Mouse (Mus musculus) mouse trophoblast stem cell (cell line): Measurements from ENCODE around the gene Tmem151a.

Source experiments
- in situ Hi-C, 2 experiments: fragments of 300-500 bp; cut with MseI, MboI; formaldehyde crosslinking; loops; 2 replicates in 1 of 2; 3 replicates in 1 of 2; pipeline ENCODE4 v1.15.1; 2025

The Tmem151a gene

GRCm38 (mm10) chr19:5048138-5049056, 36.9 kb downstream of the Tmem151a start:
- in situ Hi-C loops = no loop called here

GRCm38 (mm10) chr19:5045531-5045930, 39.8 kb downstream of the Tmem151a start:
- in situ Hi-C loops = no loop called here

GRCm38 (mm10) chr19:5041588-5041987, 43.7 kb downstream of the Tmem151a start:
- in situ Hi-C loops = no loop called here

- in situ Hi-C loops = no loop called here
These were observed 44.3 kb downstream of the Tmem151a start, which contains the start of gene Brms1 for GRCm38 (mm10) chr19:5040862-5041523. Gene Brms1 (plus strand): TSS chr19:5041354.

GRCm38 (mm10) chr19:5039301-5040114, 45.8 kb downstream of the Tmem151a start:
- in situ Hi-C loops = no loop called here

- in situ Hi-C loops = no loop called here
These were observed 46.6 kb downstream of the Tmem151a start, which contains the start of the genes B4gat1 and AC124502.3 for GRCm38 (mm10) chr19:5038709-5039156. Gene B4gat1 (plus strand): TSS chr19:5038826. Gene AC124502.3 (plus strand): TSS chr19:5038891.

GRCm38 (mm10) chr19:5037678-5038571, 47.4 kb downstream of the Tmem151a start:
- in situ Hi-C loops = no loop called here

- in situ Hi-C loops = no loop called here
These were observed 48.8 kb downstream of the Tmem151a start for GRCm38 (mm10) chr19:5036577-5036976.

- in situ Hi-C loops = no loop called here
These were observed 52.6 kb downstream of the Tmem151a start for GRCm38 (mm10) chr19:5032686-5033085.

- in situ Hi-C loops = no loop called here
These were observed 59.2 kb downstream of the Tmem151a start for GRCm38 (mm10) chr19:5026111-5026510.

GRCm38 (mm10) chr19:5023621-5024479, 61.5 kb downstream of the Tmem151a start, which contains the start of gene Slc29a2:
Gene Slc29a2 (plus strand): TSS chr19:5023860.
- in situ Hi-C loops = no loop called here

GRCm38 (mm10) chr19:5021416-5021815, 63.9 kb downstream of the Tmem151a start:
- in situ Hi-C loops = no loop called here
